In the genomic region with DNA sequence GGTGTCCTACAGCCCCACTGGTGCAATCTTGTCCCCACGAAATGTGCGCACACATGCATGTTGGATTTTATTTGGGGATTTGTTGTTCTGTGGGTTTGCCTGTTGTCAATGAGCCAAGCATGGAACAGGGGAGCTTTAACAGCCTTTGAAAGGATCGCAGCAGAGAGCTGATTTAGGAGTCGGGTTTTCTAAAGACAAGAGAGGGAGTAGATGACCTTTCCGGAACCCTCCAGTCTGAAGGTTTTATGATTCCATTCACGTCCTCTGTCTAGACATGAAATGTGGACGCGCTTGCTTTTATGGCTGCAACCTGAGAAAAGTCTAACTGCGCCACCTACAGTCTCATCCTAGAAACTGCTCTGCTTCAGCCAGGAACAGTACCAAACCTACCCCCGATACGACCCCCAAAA, we compare ENCODE assay signal across 8 mouse cellular contexts. TPM values are rescaled to one million over a fixed set of nuclear protein-coding genes. Genes with fewer than 3 reads are reported as not detected.
DNase-seq lines count a peak whose midpoint lies in the region; ATAC-seq and TF ChIP-seq lines count a peak whose summit lies in the region.

No protein-coding gene starts in this region.

- no peak for TF ChIP-seq POLR2A in thymus, adult 2 months (IDR thresholded peaks at IDR 0.05; ENCODE audit: control insufficient read depth, extremely low read depth, insufficient read depth, low read length, poor library complexity)

- peak; percentile 45 for DNase-seq in thymus, adult 2 months
- no peak for DNase-seq in thymus, adult 18-20 months
- DNase-seq in cerebellum, postnatal 10 days: peak; percentile 85 to 89
- DNase-seq in frontal cortex, postnatal 36 days (ENCODE audit: low spot score in 2 of 2): peak; percentile 59 to 77
- peak; percentile 26 for DNase-seq in kidney, adult 11 months
- peak; percentile 71 to 81 for DNase-seq in left cerebral cortex, postnatal 25 days (ENCODE audit: low spot score in 2 of 2)
- DNase-seq in telencephalon, adult 2 months (ENCODE audit: low read depth, low spot score): peak; percentile 45

- WGBS in thymus, adult 2 months: 26% methylated on average over 11 of the region's 11 CpGs
- WGBS in midbrain, embryonic 16.5 days: 12% methylated on average over 11 of the region's 11 CpGs

- H3K27me3 ChIP-seq in thymus, adult 2 months (ENCODE audit: control insufficient read depth, insufficient read depth, low read length): no peaks in the 10 kb centered on the region
- no peaks in the 10 kb centered on the region for H3K27me3 ChIP-seq in midbrain, embryonic 16.5 days (ENCODE audit: control insufficient read depth, insufficient read depth, low read depth, low read length)

- no peaks in the 10 kb centered on the region for H3K36me3 ChIP-seq in thymus, adult 2 months (ENCODE audit: control insufficient read depth, insufficient read depth, low read length)
- no peaks in the 10 kb centered on the region for H3K36me3 ChIP-seq in midbrain, embryonic 16.5 days (ENCODE audit: control insufficient read depth, insufficient read depth, low read length)

- 0 out of 2 replicates have a peak, but pooled peaks cover 3% of the 10 kb centered on the region for H3K4me1 ChIP-seq in thymus, adult 2 months (replicated peaks; ENCODE audit: control insufficient read depth, insufficient read depth, low read length)
- peaks cover 7% of the 10 kb centered on the region; the same call in 1 of the 2 replicates for H3K4me1 ChIP-seq in midbrain, embryonic 16.5 days (ENCODE audit: control insufficient read depth, insufficient read depth, low read length)

- H3K4me3 ChIP-seq in thymus, adult 2 months (ENCODE audit: control insufficient read depth, insufficient read depth, low read length): no peak overlapping the region
- no peak overlapping the region for H3K4me3 ChIP-seq in midbrain, embryonic 16.5 days (ENCODE audit: low read depth, low read length)

- no peak for TF ChIP-seq CTCF in thymus, adult 2 months (IDR thresholded peaks at IDR 0.05; ENCODE audit: borderline replicate concordance, control insufficient read depth, extremely low read depth, insufficient read depth, low read length, poor library complexity)

- intact Hi-C loops in left cerebral cortex, postnatal 25 days (cut with DNase I): loop anchor here (2.0 kb wide), 2 partner anchors 118 to 186 kb away; no protein-coding TSS in a partner anchor

- no peak overlapping the region; the same call in 1 of the 2 replicates for H3K9ac ChIP-seq in midbrain, embryonic 16.5 days (ENCODE audit: low read depth, low read length)

- H3K4me2 ChIP-seq in midbrain, embryonic 16.5 days (ENCODE audit: low read length): peak overlapping the region; percentile 38

- no peaks in the 10 kb centered on the region for H3K9me3 ChIP-seq in midbrain, embryonic 16.5 days (replicated peaks; ENCODE audit: control insufficient read depth, low read length, poor library complexity, severe bottlenecking)

- H3K27ac ChIP-seq in thymus, adult 2 months (ENCODE audit: control insufficient read depth, insufficient read depth, low read length): no peak overlapping the region
- peak overlapping the region; percentile 76 for H3K27ac ChIP-seq in midbrain, embryonic 16.5 days (ENCODE audit: low read length)

- ATAC-seq in midbrain, embryonic 16.5 days: peak; percentile 87

RNA-seq across cellular contexts. Expression of a gene that starts 23.5 kb away (rescaled TPM):
- polyA plus RNA-seq in thymus, adult 2 months (2012; rRNA removed): 53.1 and 60.6 TPM in 2 replicates
- 10 to 100 TPM; 56.0 to 61.6 TPM for total RNA-seq in left cerebral cortex, postnatal 25 days (2021)
- 88.3 and 90.2 TPM in 2 replicates for polyA plus RNA-seq in midbrain, embryonic 16.5 days (2015; fragmentation: Nextera tagmentation; extraction: Ambion mirVana)

Comparison
In these comparisons a context has a peak if more than half of its experiments do, and no peak if none do; other contexts are left out.
1. DNase-seq: peak in thymus, adult 2 months (single experiment), cerebellum, postnatal 10 days (2 of 2), frontal cortex, postnatal 36 days (2 of 2), kidney, adult 11 months (single experiment), left cerebral cortex, postnatal 25 days (2 of 2) and telencephalon, adult 2 months (single experiment); none in thymus, adult 18-20 months (0 of 2).